Mouse (Mus musculus) left cerebral cortex, postnatal 10 days (tissue): ENCODE results near the gene Vipr1. TPM values are rescaled to one million over a fixed set of nuclear protein-coding genes. Genes with fewer than 3 reads are reported as not detected.

Experiments used
- DNase-seq, 2 experiments: peaks; one replicate each; pipeline ENCODE4 v3.0.0; 2021 to 2022; ENCODE audit warnings: low spot score in 2 of 2, mixed read lengths in 1 of 2; ENCODE audit errors: extremely low spot score in 1 of 2
- intact Hi-C: fragments of 180-260 bp; cut with DNase I; formaldehyde crosslinking; loops from one replicate; pipeline ENCODE4 v1.15.1; 2025
- total RNA-seq, 2 experiments: library from RNA; stranded (reverse); gene quantifications; 2 replicates each; pipeline ENCODE4 v1.2.3; 2021

Gene Vipr1
- total RNA-seq, 2 experiments from 2014 or later, result 11.8 TPM

- intact Hi-C loops, result no loop called here
- DNase-seq, result no peak
Measured at GRCm38 (mm10) chr9:121624920-121625319, 17.6 kb upstream of the Vipr1 start.

GRCm38 (mm10) chr9:121630627-121631026 lies 11.9 kb upstream of the Vipr1 start:
- peak in 1 of 2 experiments; percentile 56 for DNase-seq
- intact Hi-C loops, result no loop called here

- DNase-seq, result no peak
- intact Hi-C loops, result no loop called here
Measured at GRCm38 (mm10) chr9:121631946-121632345, 10.6 kb upstream of the Vipr1 start.

- no peak for DNase-seq
- intact Hi-C loops, result no loop called here
Measured at GRCm38 (mm10) chr9:121632891-121633290, 9.6 kb upstream of the Vipr1 start.

GRCm38 (mm10) chr9:121633306-121633705 lies 9.2 kb upstream of the Vipr1 start:
- DNase-seq, result no peak
- intact Hi-C loops, result no loop called here

GRCm38 (mm10) chr9:121635835-121636576 lies 6.5 kb upstream of the Vipr1 start:
- DNase-seq, result no peak
- intact Hi-C loops, result no loop called here

- intact Hi-C loops, result loop anchor here (5.0 kb wide), 1 partner anchor 38 kb away; no protein-coding TSS in a partner anchor
Measured at GRCm38 (mm10) chr9:121639790-121640189, 2.7 kb upstream of the Vipr1 start.

GRCm38 (mm10) chr9:121641235-121641915 lies 1.1 kb upstream of the Vipr1 start:
- intact Hi-C loops, result loop anchor here (5.0 kb wide), 1 partner anchor 36 kb away; no protein-coding TSS in a partner anchor

More at GRCm38 (mm10) chr9:121639790-121640189, 2.7 kb upstream of the Vipr1 start:
- peak; percentile 54 to 70 for DNase-seq

GRCm38 (mm10) chr9:121642001-121642400 lies 515 bp upstream of the Vipr1 start, which contains the start of gene Lyzl4:
Lyzl4 (minus strand) TSS chr9:121642096.
- peak; percentile 67 to 90 for DNase-seq
- intact Hi-C loops, result loop anchor here (2.0 to 5.0 kb wide), 2 partner anchors 21 to 35 kb away; no protein-coding TSS in a partner anchor

More at GRCm38 (mm10) chr9:121641235-121641915, 1.1 kb upstream of the Vipr1 start:
- peak in 1 of 2 experiments; percentile 66 for DNase-seq

- no peak for DNase-seq
- intact Hi-C loops, result loop anchor here (5.0 kb wide), 1 partner anchor 32 kb away; no protein-coding TSS in a partner anchor
Measured at GRCm38 (mm10) chr9:121644855-121645254, 2.3 kb downstream of the Vipr1 start.

GRCm38 (mm10) chr9:121647026-121647425 lies 4.5 kb downstream of the Vipr1 start:
- intact Hi-C loops, result no loop called here
- DNase-seq, result no peak

- intact Hi-C loops, result no loop called here
Measured at GRCm38 (mm10) chr9:121653668-121654067, 11.2 kb downstream of the Vipr1 start.

GRCm38 (mm10) chr9:121656322-121656721 lies 13.8 kb downstream of the Vipr1 start:
- DNase-seq, result no peak
- intact Hi-C loops, result no loop called here

More at GRCm38 (mm10) chr9:121653668-121654067, 11.2 kb downstream of the Vipr1 start:
- DNase-seq, result no peak

- intact Hi-C loops, result no loop called here
- no peak for DNase-seq
Measured at GRCm38 (mm10) chr9:121657143-121657542, 14.6 kb downstream of the Vipr1 start.

GRCm38 (mm10) chr9:121658248-121658647 lies 15.7 kb downstream of the Vipr1 start:
- intact Hi-C loops, result no loop called here
- DNase-seq, result no peak

GRCm38 (mm10) chr9:121659791-121660190 lies 17.3 kb downstream of the Vipr1 start:
- intact Hi-C loops, result no loop called here
- DNase-seq, result no peak

- DNase-seq, result peak in 1 of 2 experiments; percentile 42
- intact Hi-C loops, result loop anchor here (2.0 kb wide), 1 partner anchor 21 kb away; the partner anchor contains the start of genes Lyzl4 and Vipr1
Measured at GRCm38 (mm10) chr9:121663467-121663866, 21.0 kb downstream of the Vipr1 start.

GRCm38 (mm10) chr9:121664104-121664503 lies 21.6 kb downstream of the Vipr1 start:
- DNase-seq, result peak in 1 of 2 experiments; percentile 68

GRCm38 (mm10) chr9:121666957-121667630 lies 24.6 kb downstream of the Vipr1 start:
- peak; percentile 61 for DNase-seq
- intact Hi-C loops, result loop anchor here (5.0 kb wide), 1 partner anchor 190 kb away; no protein-coding TSS in a partner anchor

More at GRCm38 (mm10) chr9:121664104-121664503, 21.6 kb downstream of the Vipr1 start:
- intact Hi-C loops, result no loop called here
